Mouse (Mus musculus) G1E (cell line): ENCODE results near the gene Myo3a.

Experiments
- CTCF ChIP-seq: IDR thresholded peaks from 2 replicates; pipeline ENCODE4 v1.5.1; 2012; ENCODE audit warnings: low read depth, low read length, inconsistent platforms, mixed read lengths
- POLR2AphosphoS5 ChIP-seq: IDR thresholded peaks from 2 replicates; pipeline ENCODE4 v1.6.1; 2012; ENCODE audit warnings: low read depth, low read length, inconsistent platforms; ENCODE audit not compliant: insufficient replicate concordance
- TAL1 ChIP-seq: conservative IDR thresholded peaks from 2 replicates; pipeline ENCODE4 v1.6.1; 2012; ENCODE audit warnings: low read depth, low read length, inconsistent platforms, mixed read lengths

DNA sequence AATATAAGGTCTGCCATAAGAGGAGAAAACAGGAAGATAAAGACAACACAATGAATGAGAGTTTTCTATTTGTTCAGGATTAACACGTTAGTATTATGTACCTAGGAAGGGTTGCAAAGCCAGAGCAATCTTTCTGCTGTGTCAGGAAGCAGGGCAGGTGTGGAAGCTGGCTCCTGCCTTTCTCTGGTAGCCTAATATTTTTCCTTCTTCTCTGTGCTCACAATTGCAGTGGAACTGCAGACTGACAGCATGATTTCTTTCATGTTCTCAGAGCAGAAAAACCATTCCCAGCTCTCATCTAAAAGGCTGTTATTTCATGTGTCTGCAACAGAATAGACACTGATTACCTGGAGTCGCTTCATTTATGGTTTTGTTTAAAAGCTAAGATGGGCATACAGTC lies 23.7 kb downstream of the Myo3a start:
- TF ChIP-seq POLR2AphosphoS5 (no peak), TAL1 (no peak), CTCF (no peak)
